ENCODE assay signal across 14 mouse cellular contexts in the genomic region with DNA sequence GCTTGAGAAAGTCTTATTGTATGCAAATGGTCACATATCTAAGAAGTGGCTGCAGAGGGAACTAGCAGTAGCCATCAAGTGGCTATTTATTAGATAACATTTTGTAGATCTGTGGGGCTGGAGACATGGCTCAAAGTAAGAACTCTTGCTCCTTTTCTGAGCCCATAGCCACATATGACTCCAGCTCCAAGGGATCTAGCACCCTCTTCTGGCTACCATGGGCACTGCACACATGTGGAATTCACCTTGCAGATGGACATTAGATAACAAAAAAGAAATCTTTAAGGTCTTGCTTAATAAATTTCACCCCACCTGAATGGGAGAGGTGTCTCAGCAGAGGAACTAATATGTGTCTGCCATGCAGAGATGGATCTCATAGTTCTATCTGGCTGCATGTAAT.
DNase-seq lines count a peak whose midpoint lies in the region; ATAC-seq and TF ChIP-seq lines count a peak whose summit lies in the region.
"Had no signal": no experiment of that assay in that cellular context is flagged by ENCODE, and none has a peak within 500 bp of the region (broad histone marks: within the 10 kb centered on the region; RNA-seq: fewer than 3 reads in every experiment).

No protein-coding gene starts in this region.

- no peak for ATAC-seq in forebrain, postnatal 0 days
- ATAC-seq in forebrain, embryonic 11.5 days (replicated peaks; ENCODE audit: low FRiP score) = no peak
- ATAC-seq in kidney, postnatal 0 days (replicated peaks; ENCODE audit: low FRiP score, low read depth) = no peak
- ATAC-seq in kidney, embryonic 15.5 days (replicated peaks; ENCODE audit: low FRiP score) = no peak
- ATAC-seq in stomach, postnatal 0 days (ENCODE audit: low FRiP score, low TSS enrichment) = no peak
- ATAC-seq: midbrain, embryonic 15.5 days had no signal

- no peak overlapping the region for H3K4me2 ChIP-seq in forebrain, postnatal 0 days (ENCODE audit: low read depth)
- H3K4me2 ChIP-seq in forebrain, embryonic 11.5 days (ENCODE audit: low read depth, low read length, severe bottlenecking) = no peak overlapping the region
- no peak overlapping the region for H3K4me2 ChIP-seq in kidney, postnatal 0 days (ENCODE audit: low read length)
- H3K4me2 ChIP-seq in kidney, embryonic 15.5 days = no peak overlapping the region
- H3K4me2 ChIP-seq in stomach, postnatal 0 days (replicated peaks; ENCODE audit: low read depth) = no peak overlapping the region
- H3K4me2 ChIP-seq: limb, embryonic 15.5 days; midbrain, embryonic 15.5 days; neural tube, embryonic 13.5 days had no signal

- no peak overlapping the region for H3K4me3 ChIP-seq in forebrain, postnatal 0 days (ENCODE audit: low read depth, low read length)
- H3K4me3 ChIP-seq in forebrain, embryonic 11.5 days (ENCODE audit: low read depth, low read length) = no peak overlapping the region
- H3K4me3 ChIP-seq in kidney, postnatal 0 days (replicated peaks; ENCODE audit: low read depth, low read length) = no peak overlapping the region
- H3K4me3 ChIP-seq in kidney, embryonic 15.5 days (replicated peaks) = no peak overlapping the region
- no peak overlapping the region for H3K4me3 ChIP-seq in stomach, postnatal 0 days (ENCODE audit: low read depth, low read length)
- H3K4me3 ChIP-seq: limb, embryonic 15.5 days; midbrain, embryonic 15.5 days; neural tube, embryonic 13.5 days had no signal

- DNase-seq in forebrain, postnatal 0 days = peak; percentile 33
- no peak for DNase-seq in forebrain, embryonic 11.5 days (ENCODE audit: low spot score)
- DNase-seq in kidney, postnatal 0 days (ENCODE audit: low spot score) = peak; percentile 4
- peak; percentile 33 for DNase-seq in right cerebral cortex, postnatal 4 days
- no peak for DNase-seq in right cerebral cortex, adult 18-20 months
- DNase-seq in stomach, postnatal 0 days (ENCODE audit: low spot score) = peak; percentile 11
- DNase-seq in MN1 (ENCODE audit: low spot score) = no peak
- DNase-seq: cerebellum, adult 9-11 months; heart, adult 18-20 months; lung, postnatal 14 days had no signal

- TF ChIP-seq CTCF in forebrain, postnatal 0 days (IDR thresholded peaks at IDR 0.05; ENCODE audit: low read depth) = peak; percentile 65
- peak; percentile 56 for TF ChIP-seq CTCF in kidney, postnatal 0 days (IDR thresholded peaks at IDR 0.05; ENCODE audit: low read depth)
- TF ChIP-seq CTCF in stomach, postnatal 0 days (IDR thresholded peaks at IDR 0.05; ENCODE audit: low read depth) = peak; percentile 54

- no peaks in the 10 kb centered on the region for H3K9me3 ChIP-seq in forebrain, postnatal 0 days (ENCODE audit: low read length)
- H3K9me3 ChIP-seq in forebrain, embryonic 11.5 days (ENCODE audit: control insufficient read depth, low read length) = no peaks in the 10 kb centered on the region
- H3K9me3 ChIP-seq in kidney, postnatal 0 days (replicated peaks; ENCODE audit: low read length) = no peaks in the 10 kb centered on the region; the same call in 1 of the 2 replicates
- 0 out of 2 replicates have a peak, but pooled peaks cover 3% of the 10 kb centered on the region for H3K9me3 ChIP-seq in kidney, embryonic 15.5 days (replicated peaks)
- H3K9me3 ChIP-seq in stomach, postnatal 0 days (ENCODE audit: control insufficient read depth, low read length) = 0 out of 2 replicates have a peak, but pooled peaks cover 2% of the 10 kb centered on the region
- H3K9me3 ChIP-seq: limb, embryonic 15.5 days; midbrain, embryonic 15.5 days had no signal

- H3K27me3 ChIP-seq in forebrain, postnatal 0 days (ENCODE audit: insufficient read depth, low read length) = no peaks in the 10 kb centered on the region
- H3K27me3 ChIP-seq in forebrain, embryonic 11.5 days (ENCODE audit: control insufficient read depth, insufficient read depth, low read length) = no peaks in the 10 kb centered on the region
- H3K27me3 ChIP-seq in kidney, postnatal 0 days (ENCODE audit: insufficient read depth, low read length) = no peaks in the 10 kb centered on the region
- no peaks in the 10 kb centered on the region for H3K27me3 ChIP-seq in kidney, embryonic 15.5 days
- no peaks in the 10 kb centered on the region for H3K27me3 ChIP-seq in stomach, postnatal 0 days (ENCODE audit: control insufficient read depth, insufficient read depth, low read length)
- H3K27me3 ChIP-seq: limb, embryonic 15.5 days; midbrain, embryonic 15.5 days; neural tube, embryonic 13.5 days had no signal

- no peak overlapping the region for H3K9ac ChIP-seq in forebrain, postnatal 0 days
- no peak overlapping the region for H3K9ac ChIP-seq in forebrain, embryonic 11.5 days (ENCODE audit: low read length)
- no peak overlapping the region for H3K9ac ChIP-seq in kidney, postnatal 0 days (ENCODE audit: low read depth, low read length)
- no peak overlapping the region for H3K9ac ChIP-seq in kidney, embryonic 15.5 days
- no peak overlapping the region for H3K9ac ChIP-seq in stomach, postnatal 0 days (ENCODE audit: low read length)
- H3K9ac ChIP-seq: limb, embryonic 15.5 days; midbrain, embryonic 15.5 days; neural tube, embryonic 13.5 days had no signal

- no peaks in the 10 kb centered on the region for H3K4me1 ChIP-seq in forebrain, postnatal 0 days (ENCODE audit: insufficient read depth)
- H3K4me1 ChIP-seq in forebrain, embryonic 11.5 days (replicated peaks; ENCODE audit: control insufficient read depth, insufficient read depth, low read length) = no peaks in the 10 kb centered on the region
- H3K4me1 ChIP-seq in kidney, postnatal 0 days (replicated peaks; ENCODE audit: insufficient read depth, low read length) = no peaks in the 10 kb centered on the region
- no peaks in the 10 kb centered on the region for H3K4me1 ChIP-seq in kidney, embryonic 15.5 days
- H3K4me1 ChIP-seq in stomach, postnatal 0 days (replicated peaks; ENCODE audit: control insufficient read depth, insufficient read depth) = no peaks in the 10 kb centered on the region
- H3K4me1 ChIP-seq: limb, embryonic 15.5 days; midbrain, embryonic 15.5 days; neural tube, embryonic 13.5 days had no signal

- TF ChIP-seq EP300 in stomach, postnatal 0 days (optimal IDR thresholded peaks at IDR 0.05) = no peak

- no peak overlapping the region for H3K27ac ChIP-seq in forebrain, postnatal 0 days (ENCODE audit: low read depth, low read length)
- no peak overlapping the region for H3K27ac ChIP-seq in forebrain, embryonic 11.5 days (ENCODE audit: low read depth, low read length)
- no peak overlapping the region for H3K27ac ChIP-seq in kidney, postnatal 0 days
- H3K27ac ChIP-seq in kidney, embryonic 15.5 days = no peak overlapping the region
- no peak overlapping the region for H3K27ac ChIP-seq in stomach, postnatal 0 days (replicated peaks)
- H3K27ac ChIP-seq: limb, embryonic 15.5 days; midbrain, embryonic 15.5 days; neural tube, embryonic 13.5 days had no signal

- no peaks in the 10 kb centered on the region for H3K36me3 ChIP-seq in forebrain, postnatal 0 days (ENCODE audit: insufficient read depth)
- H3K36me3 ChIP-seq in forebrain, embryonic 11.5 days (ENCODE audit: control insufficient read depth, insufficient read depth, low read length) = no peaks in the 10 kb centered on the region
- no peaks in the 10 kb centered on the region for H3K36me3 ChIP-seq in kidney, postnatal 0 days (ENCODE audit: insufficient read depth, low read length)
- no peaks in the 10 kb centered on the region for H3K36me3 ChIP-seq in kidney, embryonic 15.5 days
- no peaks in the 10 kb centered on the region for H3K36me3 ChIP-seq in stomach, postnatal 0 days (ENCODE audit: control insufficient read depth, insufficient read depth, low read length)
- H3K36me3 ChIP-seq: limb, embryonic 15.5 days; midbrain, embryonic 15.5 days; neural tube, embryonic 13.5 days had no signal

Comparison
In these comparisons a context has a peak if more than half of its experiments do, and no peak if none do; other contexts are left out.
1. DNase-seq: peak in forebrain, postnatal 0 days (single experiment), kidney, postnatal 0 days (single experiment), right cerebral cortex, postnatal 4 days (single experiment) and stomach, postnatal 0 days (single experiment); none in forebrain, embryonic 11.5 days (single experiment), right cerebral cortex, adult 18-20 months (single experiment) and MN1 (single experiment).
2. Peak in every context shown above with its lines, with median percentiles within 50 percentile points of each other: CTCF ChIP-seq.